Mouse (Mus musculus) embryonic fibroblast, embryonic 13.5 days (primary cell): ENCODE measurements around the gene 4921524J17Rik.

Experiments
- CTCF ChIP-seq: IDR thresholded peaks from 2 replicates; pipeline ENCODE4 v1.5.1; 2011; ENCODE audit warnings: mild to moderate bottlenecking, control low read depth, low read length, moderate library complexity, borderline replicate concordance; ENCODE audit not compliant: insufficient read depth
- POLR2A ChIP-seq: IDR thresholded peaks from 2 replicates; pipeline ENCODE4 v1.6.1; 2011; ENCODE audit warnings: low read depth, mild to moderate bottlenecking, control low read depth, low read length, moderate library complexity

DNA sequence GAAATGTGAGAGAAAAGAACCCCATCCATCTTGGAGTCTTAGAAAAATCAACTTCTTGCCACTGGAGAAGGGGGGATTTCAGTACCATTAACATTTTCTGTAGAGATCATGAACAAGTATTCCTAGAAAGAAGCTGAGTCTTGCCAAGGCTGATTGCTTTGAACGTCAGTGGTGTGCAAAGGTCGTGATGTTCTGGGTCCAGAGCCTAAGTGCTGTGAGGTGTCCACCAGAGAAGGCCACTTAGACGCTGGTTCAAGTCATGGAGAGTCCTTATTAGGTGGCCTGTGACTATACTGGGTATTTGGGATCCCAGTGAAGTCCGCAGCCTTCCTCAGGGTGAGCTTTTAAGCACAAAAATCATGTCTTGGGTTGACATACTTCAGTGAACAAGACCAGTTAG, 33.4 kb upstream of the 4921524J17Rik start:
- TF ChIP-seq CTCF (no peak), POLR2A (no peak)
